Mouse (Mus musculus) hindbrain, embryonic 14.5 days (tissue): ENCODE data around the gene Gm17304. TPM values are rescaled to one million over a fixed set of nuclear protein-coding genes. Genes with fewer than 3 reads are reported as not detected.

Experiments
- ATAC-seq: fragments of 200-750 bp; cut with Nextera tagmentation; 2 replicates; pipeline ENCODE4 v1.8.0; 2017; ENCODE audit warnings: moderate number of reproducible peaks, mild to moderate bottlenecking, moderate TSS enrichment, moderate library complexity; ENCODE audit not compliant: low FRiP score
- DNase-seq: peaks from one replicate; pipeline ENCODE4 v3.0.0-alpha.2; 2015; ENCODE audit warnings: low spot score
- H3K27ac ChIP-seq: fragments of 300-500 bp; sonication (generic); 2 replicates; pipeline ENCODE4 v1.5.1; 2014; ENCODE audit warnings: mild to moderate bottlenecking, moderate library complexity
- H3K27me3 ChIP-seq: fragments of 300-500 bp; sonication (generic); 2 replicates; pipeline ENCODE4 v1.6.1; 2014; ENCODE audit warnings: mild to moderate bottlenecking, low read length, mixed read lengths; ENCODE audit not compliant: control insufficient read depth, insufficient read depth
- H3K36me3 ChIP-seq: fragments of 300-500 bp; sonication (generic); replicated peaks from 2 replicates; pipeline ENCODE4 v1.6.1; 2014; ENCODE audit not compliant: control insufficient read depth, insufficient read depth
- H3K4me1 ChIP-seq: fragments of 300-500 bp; sonication (generic); replicated peaks from 2 replicates; pipeline ENCODE4 v1.6.1; 2014; ENCODE audit warnings: antibody characterized with exemption, low read length, mixed read lengths; ENCODE audit not compliant: control insufficient read depth, insufficient read depth
- H3K4me2 ChIP-seq: fragments of 300-500 bp; sonication (generic); replicated peaks from 2 replicates; pipeline ENCODE4 v1.6.1; 2014; ENCODE audit warnings: mild to moderate bottlenecking, moderate library complexity
- H3K4me3 ChIP-seq: fragments of 300-500 bp; sonication (generic); replicated peaks from 2 replicates; pipeline ENCODE4 v1.5.1; 2014; ENCODE audit warnings: mild to moderate bottlenecking, low read length
- H3K9ac ChIP-seq: fragments of 300-500 bp; sonication (generic); 2 replicates; pipeline ENCODE4 v1.6.1; 2014
- H3K9me3 ChIP-seq: fragments of 300-500 bp; sonication (generic); 2 replicates; pipeline ENCODE4 v1.6.1; 2016; ENCODE audit warnings: low read length; ENCODE audit not compliant: control insufficient read depth
- WGBS: fragments of 180-500 bp; shearing (Covaris S2); extraction: QIAGEN DNeasy Blood & Tissue Kit; methylation state at CpG from one replicate; pipeline ENCODE4 v1.1.7; 2014; 5-methylcytosine and 5-hydroxymethylcytosine counted together
- polyA plus RNA-seq: library from polyadenylated mRNA; unstranded; fragments of >200 nt; fragmentation: Nextera tagmentation; extraction: Ambion mirVana; gene quantifications from 2 replicates; pipeline ENCODE4 v1.2.1, GENCODE M21; 2014

Gm17304 gene
- polyA plus RNA-seq, 1 experiment from 2014 or later = not detected

DNA sequence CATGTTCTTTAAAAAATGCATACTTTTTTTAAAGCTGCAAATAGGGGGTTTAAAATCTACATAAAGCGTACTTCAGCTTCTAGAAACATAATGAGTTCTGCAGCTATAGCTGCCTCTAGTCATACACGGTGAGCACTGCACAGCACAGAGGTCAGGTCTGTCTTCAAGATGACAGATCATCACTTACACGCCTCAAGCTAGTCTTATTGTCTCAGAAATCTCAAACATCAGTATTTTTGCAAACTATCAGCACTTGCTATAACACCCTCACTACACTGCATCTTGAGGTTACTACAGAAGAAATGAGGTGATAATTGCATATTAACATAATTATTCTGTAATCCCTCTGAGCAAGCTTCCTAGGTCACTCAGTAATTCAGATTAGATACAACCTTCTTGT is 33.0 kb downstream of the Gm17304 start:
- peaks cover 14% of the 10 kb centered on the region for H3K36me3 ChIP-seq
- DNase-seq = no peak
- H3K27ac ChIP-seq = no peak overlapping the region
- peaks cover 7% of the 10 kb centered on the region for H3K4me1 ChIP-seq
- no peaks in the 10 kb centered on the region for H3K9me3 ChIP-seq
- no peak for ATAC-seq
- no peak overlapping the region for H3K4me2 ChIP-seq
- WGBS = 64% methylated on average over 3 of the region's 3 CpGs
- no peak overlapping the region for H3K9ac ChIP-seq
- no peak overlapping the region for H3K4me3 ChIP-seq
- no peaks in the 10 kb centered on the region for H3K27me3 ChIP-seq

DNA sequence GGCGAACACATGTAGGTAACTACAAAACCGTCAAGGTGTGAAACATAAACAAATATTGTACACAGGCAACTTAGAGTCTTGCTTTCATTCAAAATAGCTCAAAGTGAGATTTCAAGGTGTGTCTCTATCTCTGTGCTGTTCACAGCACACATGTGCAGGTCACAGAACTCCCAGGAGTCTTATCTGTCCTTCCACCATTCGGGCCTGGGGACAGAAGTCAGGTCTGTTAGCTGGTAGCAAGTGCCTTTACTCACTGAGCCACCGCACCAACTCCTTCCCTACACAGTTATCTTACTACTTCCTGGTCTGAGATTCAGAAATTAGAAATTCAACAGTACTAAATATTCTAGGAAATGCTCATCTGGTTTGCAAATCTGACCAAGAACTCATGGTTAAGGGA is 34.5 kb downstream of the Gm17304 start:
- no peaks in the 10 kb centered on the region for H3K9me3 ChIP-seq
- H3K9ac ChIP-seq = no peak overlapping the region
- H3K27me3 ChIP-seq = no peaks in the 10 kb centered on the region
- 92% methylated on average over 4 of the region's 4 CpGs for WGBS
- no peak overlapping the region for H3K27ac ChIP-seq
- H3K4me3 ChIP-seq = no peak overlapping the region
- DNase-seq (no peak), ATAC-seq (no peak)
- H3K4me2 ChIP-seq = no peak overlapping the region
- peaks cover 7% of the 10 kb centered on the region for H3K4me1 ChIP-seq
- no peaks in the 10 kb centered on the region for H3K36me3 ChIP-seq

DNA sequence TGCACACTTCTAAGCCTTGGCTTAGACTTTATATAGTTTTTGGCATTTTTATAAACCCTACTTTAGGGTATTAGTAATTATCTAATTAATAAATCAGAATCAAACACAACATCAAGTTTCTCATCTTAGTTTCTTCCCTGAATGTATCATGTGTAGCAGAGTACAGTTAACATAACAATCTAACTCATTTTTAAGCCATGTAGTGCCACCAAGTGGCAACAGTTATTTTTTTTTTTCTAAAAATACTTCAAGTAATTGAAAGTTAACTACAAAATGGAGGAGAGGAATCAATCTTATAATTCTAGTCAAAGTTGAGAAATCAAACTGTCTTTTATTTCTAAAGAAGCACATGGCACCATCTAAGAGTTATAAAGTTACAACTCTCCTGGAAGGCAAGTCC is 40.5 kb downstream of the Gm17304 start:
- Histone ChIP-seq H3K27me3 (no peaks in the 10 kb centered on the region), H3K4me3 (no peak overlapping the region), H3K27ac (no peak overlapping the region), H3K36me3 (peaks cover 3% of the 10 kb centered on the region; the same call in 1 of the 2 replicates), H3K4me1 (no peaks in the 10 kb centered on the region), H3K9ac (no peak overlapping the region), H3K9me3 (no peaks in the 10 kb centered on the region), H3K4me2 (no peak overlapping the region)
- DNase-seq (peak; percentile 58), ATAC-seq (no peak)

DNA sequence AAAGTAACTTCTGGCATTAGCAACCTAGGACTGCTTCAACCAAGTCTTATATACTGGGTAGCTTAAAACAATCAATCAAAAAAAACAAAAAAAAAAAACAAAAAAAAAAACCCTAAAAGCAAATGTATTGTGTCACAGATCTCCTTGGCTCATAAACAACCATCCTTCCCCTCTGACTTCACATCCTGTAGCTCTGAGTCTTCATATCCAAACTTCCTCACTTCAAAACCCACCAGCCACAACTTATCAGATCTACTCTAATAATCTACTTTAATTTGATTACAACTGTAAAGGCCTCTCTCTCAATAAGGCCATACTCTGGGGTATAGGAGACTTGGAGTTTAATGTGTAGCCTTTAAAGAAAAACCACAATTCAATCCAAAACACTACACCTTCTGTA is 41.1 kb downstream of the Gm17304 start:
- H3K27ac ChIP-seq = no peak overlapping the region
- H3K9ac ChIP-seq = no peak overlapping the region
- H3K9me3 ChIP-seq = no peaks in the 10 kb centered on the region
- no peak overlapping the region for H3K4me2 ChIP-seq
- no peaks in the 10 kb centered on the region for H3K27me3 ChIP-seq
- H3K36me3 ChIP-seq = peaks cover 3% of the 10 kb centered on the region
- no peaks in the 10 kb centered on the region for H3K4me1 ChIP-seq
- H3K4me3 ChIP-seq = no peak overlapping the region
- ATAC-seq (no peak), DNase-seq (no peak)

DNA sequence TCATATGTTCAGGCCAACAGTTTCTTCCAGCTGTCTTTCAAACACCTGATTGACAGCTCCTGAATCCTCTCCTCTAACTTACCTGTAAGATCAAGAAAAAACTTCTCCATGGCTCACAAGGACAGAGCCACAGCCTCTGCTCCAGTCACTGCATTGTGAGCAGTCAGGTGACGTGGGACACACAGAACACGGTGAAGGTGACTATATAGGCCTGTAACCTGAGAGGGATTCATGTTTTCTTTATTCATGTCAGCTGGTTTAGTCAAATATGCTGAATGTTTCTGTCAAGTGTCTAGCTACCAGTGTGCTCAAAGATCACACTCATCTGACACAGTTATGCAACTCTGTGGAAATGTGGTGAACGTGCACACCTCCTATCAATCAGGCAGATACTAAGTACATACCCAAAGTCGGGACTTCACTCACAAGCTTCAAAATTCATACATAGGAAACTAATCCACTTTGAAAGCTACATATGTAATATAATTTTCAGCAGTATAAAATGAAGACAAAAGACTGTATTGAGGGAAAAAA is 43.4 kb downstream of the Gm17304 start:
- Histone ChIP-seq H3K27me3 (no peaks in the 10 kb centered on the region), H3K27ac (no peak overlapping the region), H3K4me3 (no peak overlapping the region), H3K9ac (no peak overlapping the region), H3K36me3 (peaks cover 3% of the 10 kb centered on the region), H3K9me3 (no peaks in the 10 kb centered on the region), H3K4me1 (no peaks in the 10 kb centered on the region), H3K4me2 (no peak overlapping the region)
- WGBS = 94% methylated on average over 4 of the region's 4 CpGs
- ATAC-seq (no peak), DNase-seq (no peak)

DNA sequence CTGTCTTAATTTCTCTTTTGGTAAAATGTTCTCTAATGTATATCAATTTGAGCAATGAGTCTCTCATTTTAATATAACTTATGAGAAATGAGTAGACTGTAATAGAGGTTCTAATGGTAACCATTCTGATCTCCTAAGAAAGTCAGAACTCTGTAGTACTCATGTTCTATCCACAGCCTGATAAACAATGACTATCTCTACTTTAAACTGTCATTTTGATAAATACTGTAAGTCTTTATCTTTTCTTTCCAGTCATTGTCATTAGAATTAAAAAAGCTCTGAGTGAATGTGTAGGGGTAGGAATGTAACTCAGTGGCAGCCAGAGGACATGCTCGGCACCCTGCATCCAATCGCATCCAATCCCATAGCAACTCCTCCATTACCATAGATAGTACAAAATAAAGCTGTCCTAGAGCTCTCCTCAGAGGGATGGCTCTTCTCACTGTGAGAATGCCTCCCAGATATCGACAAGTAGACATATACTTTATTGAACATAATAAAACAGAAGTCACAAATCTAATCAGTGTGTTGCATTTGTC is 44.0 kb downstream of the Gm17304 start:
- DNase-seq = no peak
- Histone ChIP-seq H3K27ac (no peak overlapping the region), H3K4me1 (no peaks in the 10 kb centered on the region), H3K36me3 (peaks cover 3% of the 10 kb centered on the region), H3K27me3 (no peaks in the 10 kb centered on the region), H3K9me3 (no peaks in the 10 kb centered on the region), H3K4me2 (no peak overlapping the region), H3K9ac (no peak overlapping the region), H3K4me3 (no peak overlapping the region)
- 87% methylated on average over 3 of the region's 3 CpGs for WGBS
- no peak for ATAC-seq

Other genes with a start within 250 kb of the Gm17304 start
- gene Barhl2, start 150.9 kb upstream of the Gm17304 start, polyA plus RNA-seq = 1.1 and 2.3 TPM in 2 replicates
- gene Zfp644, start 88.2 kb downstream of the Gm17304 start, polyA plus RNA-seq = 88.8 and 104 TPM in 2 replicates